Mouse (Mus musculus) midbrain, embryonic 10.5 days (tissue): ENCODE results near the gene Dync1i1. TPM values are rescaled to one million over a fixed set of nuclear protein-coding genes. Genes with fewer than 3 reads are reported as not detected.

ENCODE experiments used
- DNase-seq: peaks from one replicate; pipeline ENCODE4 v3.0.0-alpha.2; 2017; ENCODE audit warnings: low spot score
- H3K27ac ChIP-seq: fragments of 300-500 bp; sonication (generic); replicated peaks from 2 replicates; pipeline ENCODE4 v1.5.1; 2016; ENCODE audit warnings: mild to moderate bottlenecking
- H3K27me3 ChIP-seq: fragments of 300-500 bp; sonication (generic); 2 replicates; pipeline ENCODE4 v1.6.1; 2016; ENCODE audit warnings: low read depth, mild to moderate bottlenecking; ENCODE audit not compliant: poor library complexity, severe bottlenecking
- H3K36me3 ChIP-seq: fragments of 300-500 bp; sonication (generic); 2 replicates; pipeline ENCODE4 v1.6.1; 2016; ENCODE audit warnings: mild to moderate bottlenecking, moderate library complexity
- H3K4me1 ChIP-seq: fragments of 300-500 bp; sonication (generic); 2 replicates; pipeline ENCODE4 v1.6.1; 2016
- H3K4me3 ChIP-seq: fragments of 300-500 bp; sonication (generic); 2 replicates; pipeline ENCODE4 v1.5.1; 2016; ENCODE audit warnings: mild to moderate bottlenecking, moderate library complexity
- H3K9me3 ChIP-seq: fragments of 300-500 bp; sonication (generic); replicated peaks from 2 replicates; pipeline ENCODE4 v1.6.1; 2016; ENCODE audit warnings: mild to moderate bottlenecking
- WGBS: fragments of 180-500 bp; shearing (Covaris S2); methylation state at CpG from one replicate; pipeline ENCODE4 v1.1.7; 2016; 5-methylcytosine and 5-hydroxymethylcytosine counted together
- polyA plus RNA-seq: library from polyadenylated mRNA; unstranded; fragments of >200 nt; fragmentation: Nextera tagmentation; extraction: Ambion mirVana; gene quantifications from 2 replicates; pipeline ENCODE4 v1.2.1, GENCODE M21; 2016

Dync1i1 gene
- polyA plus RNA-seq, 1 experiment from 2014 or later, result 1.5 TPM

DNA sequence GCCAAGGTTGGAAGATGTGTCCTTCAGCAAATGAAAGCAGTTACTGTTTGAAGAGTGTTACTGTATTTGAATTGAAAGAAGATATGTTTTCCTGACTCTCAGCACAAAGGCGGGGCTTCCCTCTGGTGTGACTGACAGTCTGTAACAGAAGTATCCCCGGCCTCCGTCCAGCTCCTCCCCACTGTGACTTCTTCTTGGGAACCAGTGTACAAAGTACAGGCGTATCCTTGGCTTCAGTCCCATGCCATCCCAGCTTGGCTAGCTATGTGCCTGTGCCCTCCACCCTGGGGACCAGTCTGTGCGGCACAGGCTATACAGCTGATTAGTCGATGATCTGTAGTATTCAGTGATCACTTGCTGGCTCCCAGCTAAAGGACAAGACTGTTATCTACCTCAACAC lies 163.9 kb downstream of the Dync1i1 start:
- no peaks in the 10 kb centered on the region for H3K27me3 ChIP-seq
- H3K9me3 ChIP-seq, result no peaks in the 10 kb centered on the region
- no peaks in the 10 kb centered on the region for H3K36me3 ChIP-seq
- no peak overlapping the region for H3K4me3 ChIP-seq
- DNase-seq, result no peak
- H3K4me1 ChIP-seq, result no peaks in the 10 kb centered on the region
- 88% methylated on average over 6 of the region's 6 CpGs for WGBS
- no peak overlapping the region for H3K27ac ChIP-seq

DNA sequence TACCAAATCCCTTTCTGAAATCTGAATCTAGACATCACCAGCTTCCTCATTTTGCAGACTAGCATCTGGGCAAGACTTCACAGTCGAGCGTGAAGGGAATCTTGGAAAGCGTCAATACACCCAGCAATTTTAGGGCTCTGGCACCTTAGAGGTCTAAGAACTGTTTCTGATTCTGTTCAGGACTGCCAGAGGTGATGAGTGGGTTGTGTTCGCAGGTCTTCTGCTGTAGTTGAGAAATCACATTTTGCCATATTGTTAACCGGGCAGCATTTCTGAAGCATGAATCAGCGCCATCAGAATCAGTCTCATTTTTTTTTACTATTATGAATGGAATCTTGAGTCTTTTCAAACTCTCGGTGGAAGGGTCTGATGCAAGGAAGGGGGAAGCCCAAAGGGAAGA lies 185.9 kb downstream of the Dync1i1 start:
- 88% methylated on average over 7 of the region's 7 CpGs for WGBS
- DNase-seq, result no peak
- Histone ChIP-seq H3K4me3 (no peak overlapping the region), H3K36me3 (no peaks in the 10 kb centered on the region), H3K4me1 (no peaks in the 10 kb centered on the region), H3K27ac (no peak overlapping the region), H3K9me3 (no peaks in the 10 kb centered on the region), H3K27me3 (no peaks in the 10 kb centered on the region)

DNA sequence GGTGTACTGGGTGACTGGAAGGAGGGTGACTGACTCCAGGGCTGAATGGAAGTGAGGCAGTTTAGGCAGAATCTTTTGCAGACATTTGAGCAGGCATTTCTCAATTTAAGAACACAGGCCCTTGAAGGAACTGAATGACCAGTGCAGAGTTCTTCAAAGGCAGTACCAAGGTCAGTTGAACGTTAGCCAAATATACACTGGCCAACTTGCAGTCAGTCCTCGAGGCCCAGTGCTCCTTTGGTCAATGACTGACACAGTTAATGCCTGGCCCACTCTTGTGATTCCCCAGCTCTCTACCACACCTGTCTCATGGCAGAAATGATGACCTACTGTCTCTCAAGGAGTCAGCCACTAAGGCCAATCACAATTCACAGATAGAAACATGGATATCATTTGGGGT lies 189.6 kb downstream of the Dync1i1 start:
- H3K27ac ChIP-seq, result no peak overlapping the region
- H3K4me3 ChIP-seq, result no peak overlapping the region
- DNase-seq, result no peak
- no peaks in the 10 kb centered on the region for H3K36me3 ChIP-seq
- H3K9me3 ChIP-seq, result no peaks in the 10 kb centered on the region
- no peaks in the 10 kb centered on the region for H3K27me3 ChIP-seq
- WGBS, result 78% methylated on average over 2 of the region's 2 CpGs
- no peaks in the 10 kb centered on the region for H3K4me1 ChIP-seq

DNA sequence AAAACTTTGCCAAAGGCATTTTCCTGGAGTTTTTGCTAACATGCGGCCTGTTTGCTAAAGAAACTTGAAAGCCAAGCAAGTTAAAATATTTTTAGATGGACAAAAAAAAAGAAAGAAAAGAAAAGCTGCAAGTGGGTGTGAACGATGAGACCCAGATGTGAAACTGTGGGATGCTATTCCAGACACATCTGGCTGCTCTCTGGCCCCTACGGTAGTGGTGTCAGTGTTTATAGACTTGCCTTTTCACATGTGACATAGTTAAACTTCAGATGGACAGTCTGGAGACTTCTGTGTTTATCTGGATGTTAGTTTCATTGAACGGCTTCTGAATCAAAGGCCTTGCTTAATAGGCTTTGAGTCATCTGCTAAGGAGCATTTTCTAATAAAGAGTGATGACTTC lies 195.2 kb downstream of the Dync1i1 start:
- 84% methylated on average over 4 of the region's 4 CpGs for WGBS
- Histone ChIP-seq H3K4me1 (peaks cover 3% of the 10 kb centered on the region; the same call in 1 of the 2 replicates), H3K27ac (no peak overlapping the region), H3K4me3 (no peak overlapping the region), H3K9me3 (no peaks in the 10 kb centered on the region), H3K36me3 (no peaks in the 10 kb centered on the region), H3K27me3 (no peaks in the 10 kb centered on the region)
- no peak for DNase-seq

DNA sequence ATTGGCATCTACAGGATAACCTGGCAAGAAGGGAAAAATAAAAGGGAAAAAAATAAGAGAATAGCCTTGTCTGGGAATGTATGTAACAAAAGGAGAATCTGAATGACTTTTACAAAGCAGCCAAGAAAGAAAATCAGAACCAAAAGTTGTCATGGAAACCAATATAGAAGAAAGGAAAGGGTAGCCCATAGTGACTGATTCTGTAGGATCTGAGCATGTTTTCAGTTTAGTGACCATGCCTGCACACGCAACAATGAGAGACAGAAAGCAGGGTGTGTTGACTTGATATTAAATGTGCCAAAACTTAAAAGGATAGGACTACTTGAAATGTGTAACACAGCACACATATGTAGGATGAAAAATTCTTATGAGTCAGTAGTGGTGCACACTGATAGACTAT lies 197.2 kb downstream of the Dync1i1 start:
- WGBS, result 79% methylated on average over 1 of the region's 1 CpGs
- no peak overlapping the region for H3K4me3 ChIP-seq
- DNase-seq, result no peak
- H3K27ac ChIP-seq, result no peak overlapping the region
- no peaks in the 10 kb centered on the region for H3K27me3 ChIP-seq
- peaks cover 3% of the 10 kb centered on the region; the same call in 1 of the 2 replicates for H3K4me1 ChIP-seq
- H3K9me3 ChIP-seq, result no peaks in the 10 kb centered on the region
- H3K36me3 ChIP-seq, result no peaks in the 10 kb centered on the region

DNA sequence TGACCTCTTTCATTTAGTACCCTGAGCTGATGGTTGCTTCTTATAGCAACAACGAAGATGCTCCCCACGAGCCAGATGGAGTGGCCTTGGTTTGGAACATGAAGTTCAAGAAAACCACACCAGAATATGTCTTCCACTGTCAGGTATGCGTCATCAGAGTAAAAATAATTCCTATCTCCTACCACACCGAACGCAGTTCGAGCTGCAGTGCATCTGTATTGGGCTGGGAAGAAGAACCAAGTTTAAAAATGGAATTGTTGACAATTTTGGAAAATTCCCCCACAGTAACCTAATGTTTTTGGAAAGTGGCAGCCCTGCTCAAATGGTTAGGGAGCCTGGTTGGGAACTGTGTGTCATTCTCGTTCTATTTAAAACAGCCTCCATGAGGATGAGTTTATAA lies 197.7 kb downstream of the Dync1i1 start:
- 92% methylated on average over 7 of the region's 7 CpGs for WGBS
- no peaks in the 10 kb centered on the region for H3K9me3 ChIP-seq
- no peak overlapping the region for H3K27ac ChIP-seq

DNA sequence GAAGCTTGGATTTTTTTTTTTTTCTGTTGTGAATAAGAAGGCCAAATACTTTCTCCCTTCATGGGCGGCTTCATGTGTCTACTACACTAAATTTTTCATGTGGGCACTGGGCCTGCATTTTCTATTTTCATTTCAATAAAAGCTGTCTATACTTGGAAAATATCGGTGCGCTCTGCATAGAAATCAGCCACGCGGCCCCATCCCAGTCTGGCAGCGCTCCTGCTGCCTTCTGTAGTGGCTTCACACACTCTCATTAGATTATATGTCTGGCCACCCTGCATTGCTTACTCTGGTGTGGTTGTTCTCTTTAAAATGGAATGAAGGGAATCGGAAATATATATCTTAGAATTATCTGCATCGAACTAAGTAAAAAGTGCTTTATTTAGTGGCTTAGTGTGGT lies 204.7 kb downstream of the Dync1i1 start:
- H3K4me3 ChIP-seq, result no peak overlapping the region
- H3K36me3 ChIP-seq, result no peaks in the 10 kb centered on the region
- DNase-seq, result no peak
- H3K4me1 ChIP-seq, result no peaks in the 10 kb centered on the region
- 93% methylated on average over 8 of the region's 8 CpGs for WGBS
- H3K9me3 ChIP-seq, result no peaks in the 10 kb centered on the region
- no peaks in the 10 kb centered on the region for H3K27me3 ChIP-seq
- H3K27ac ChIP-seq, result no peak overlapping the region

More for the DNA sequence above, 197.7 kb downstream of the Dync1i1 start:
- H3K4me1 ChIP-seq, result peaks cover 3% of the 10 kb centered on the region; the same call in 1 of the 2 replicates
- H3K27me3 ChIP-seq, result no peaks in the 10 kb centered on the region
- no peak overlapping the region for H3K4me3 ChIP-seq
- H3K36me3 ChIP-seq, result no peaks in the 10 kb centered on the region
- DNase-seq, result no peak

DNA sequence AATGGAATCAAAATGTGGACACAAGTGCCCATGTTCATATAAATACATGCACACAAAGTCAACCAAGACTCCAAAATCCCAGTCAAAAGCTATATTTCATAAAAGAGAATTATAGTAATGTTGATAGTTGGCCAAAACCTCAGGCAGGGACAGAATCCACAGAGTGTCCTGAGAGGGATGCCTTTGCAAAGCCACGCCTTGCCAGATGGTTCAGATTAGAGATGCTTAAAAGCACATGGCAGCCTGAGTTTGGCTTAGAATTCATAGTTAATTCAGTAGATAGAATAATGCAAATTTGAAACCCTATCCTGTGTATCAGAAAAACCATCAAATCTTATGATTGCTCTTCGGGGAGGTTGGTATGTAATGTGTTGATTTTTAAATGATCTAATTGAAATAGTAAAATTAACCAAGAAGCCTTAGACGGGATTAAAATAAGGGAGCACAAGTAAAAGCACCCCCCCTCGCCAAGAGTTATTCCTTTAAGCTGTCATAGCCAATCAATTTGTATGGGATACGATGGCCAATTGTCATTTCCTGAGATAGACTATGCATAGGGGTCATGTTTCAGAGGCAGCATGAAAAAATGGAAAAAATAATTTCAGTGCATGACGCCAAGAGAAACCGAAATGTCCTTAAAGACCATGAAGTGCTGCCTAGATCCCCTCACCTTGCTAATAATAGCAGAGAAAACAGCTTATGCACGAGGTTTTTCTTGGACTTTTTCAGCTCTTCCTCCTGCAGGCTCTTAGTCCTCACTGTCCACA lies 210.3 kb downstream of the Dync1i1 start:
- Histone ChIP-seq H3K36me3 (no peaks in the 10 kb centered on the region), H3K4me1 (no peaks in the 10 kb centered on the region), H3K27ac (no peak overlapping the region), H3K4me3 (no peak overlapping the region), H3K27me3 (no peaks in the 10 kb centered on the region), H3K9me3 (no peaks in the 10 kb centered on the region)
- 87% methylated on average over 8 of the region's 8 CpGs for WGBS
- no peak for DNase-seq

DNA sequence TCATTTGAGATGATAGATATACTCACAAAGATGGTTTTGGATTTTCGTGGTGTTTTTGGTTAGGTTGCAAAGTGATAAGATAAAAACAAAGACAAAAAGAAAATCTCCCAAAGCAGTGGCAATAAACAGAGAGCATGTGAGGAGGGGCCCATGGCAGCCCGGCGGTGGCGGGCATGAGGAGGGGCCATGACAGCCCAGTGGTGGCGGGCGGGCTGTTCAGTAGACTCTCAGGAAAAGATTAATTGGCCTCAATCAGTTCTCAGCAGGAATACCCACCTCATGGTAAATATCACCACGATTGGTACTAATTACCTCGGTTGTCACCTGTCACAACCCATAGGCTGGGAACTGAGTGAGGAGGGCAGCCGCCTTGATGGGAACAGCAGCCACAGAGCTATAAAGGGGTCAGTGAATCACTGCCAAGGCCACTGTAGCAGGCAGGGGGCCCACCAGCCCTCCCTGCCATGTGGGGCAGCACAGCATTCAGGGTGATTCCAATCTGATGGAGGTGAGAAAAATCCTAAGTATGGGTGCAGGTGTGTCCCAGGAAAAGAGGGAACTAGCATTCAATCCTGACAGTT lies 224.5 kb downstream of the Dync1i1 start:
- no peaks in the 10 kb centered on the region for H3K4me1 ChIP-seq
- no peaks in the 10 kb centered on the region for H3K36me3 ChIP-seq
- no peaks in the 10 kb centered on the region for H3K27me3 ChIP-seq
- H3K27ac ChIP-seq, result no peak overlapping the region
- no peak overlapping the region for H3K4me3 ChIP-seq
- H3K9me3 ChIP-seq, result no peaks in the 10 kb centered on the region
- 90% methylated on average over 9 of the region's 9 CpGs for WGBS
- no peak for DNase-seq

DNA sequence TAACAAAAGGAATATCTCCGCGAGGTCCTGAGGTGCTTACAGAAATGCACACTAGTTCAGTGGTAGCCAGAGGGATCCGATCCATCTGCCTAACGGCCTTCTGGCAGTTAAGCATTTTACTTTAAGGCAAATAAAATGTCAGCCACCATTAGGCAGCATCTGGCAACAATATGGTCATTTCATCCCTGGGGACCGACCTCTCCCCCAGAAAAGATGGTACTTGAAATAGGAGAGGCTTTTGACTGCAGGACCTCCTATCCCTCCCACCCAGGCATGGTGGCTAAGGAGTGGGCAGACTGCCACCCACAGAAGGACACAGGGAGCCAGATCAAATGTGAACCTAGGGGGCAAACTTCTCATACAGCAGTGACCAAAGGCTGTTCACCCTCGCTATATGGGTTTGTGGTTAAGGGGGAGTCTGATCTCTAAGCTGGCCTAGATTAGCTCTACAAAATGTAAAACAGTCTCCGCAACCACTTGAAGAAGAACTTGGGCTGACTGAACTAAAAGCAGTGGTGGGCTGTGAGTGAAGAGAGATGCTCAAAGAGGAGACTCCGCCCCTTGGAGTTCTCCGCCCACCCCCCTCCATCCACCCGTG lies 231.0 kb downstream of the Dync1i1 start:
- 79% methylated on average over 10 of the region's 10 CpGs for WGBS
- H3K27me3 ChIP-seq, result no peaks in the 10 kb centered on the region
- DNase-seq, result no peak
- no peaks in the 10 kb centered on the region for H3K9me3 ChIP-seq
- H3K36me3 ChIP-seq, result no peaks in the 10 kb centered on the region
- H3K4me3 ChIP-seq, result no peak overlapping the region
- no peak overlapping the region for H3K27ac ChIP-seq
- peaks cover 3% of the 10 kb centered on the region; the same call in 1 of the 2 replicates for H3K4me1 ChIP-seq

DNA sequence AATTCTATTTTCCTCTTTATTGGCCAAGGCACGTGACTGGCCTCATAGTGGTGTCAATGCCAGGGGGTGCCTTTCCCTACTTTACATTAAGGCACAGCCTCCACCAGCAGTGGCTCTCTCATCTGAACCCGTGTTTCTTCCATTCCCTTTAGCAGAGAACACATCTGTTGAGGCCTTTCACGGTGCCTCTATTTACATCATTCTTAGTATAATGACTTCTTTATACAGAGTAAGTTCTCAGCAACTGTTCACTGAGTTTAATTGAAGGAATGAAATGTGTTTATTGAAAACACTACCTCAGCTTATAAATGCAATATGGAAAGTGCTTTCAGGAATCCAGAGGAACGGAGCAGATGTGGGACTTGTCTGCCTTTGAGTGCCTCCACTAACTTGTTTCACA lies 235.3 kb downstream of the Dync1i1 start:
- WGBS, result 81% methylated on average over 4 of the region's 4 CpGs
- no peak for DNase-seq
- Histone ChIP-seq H3K4me3 (no peak overlapping the region), H3K27ac (no peak overlapping the region), H3K4me1 (peaks cover 3% of the 10 kb centered on the region; the same call in 1 of the 2 replicates), H3K36me3 (no peaks in the 10 kb centered on the region), H3K9me3 (no peaks in the 10 kb centered on the region), H3K27me3 (no peaks in the 10 kb centered on the region)

DNA sequence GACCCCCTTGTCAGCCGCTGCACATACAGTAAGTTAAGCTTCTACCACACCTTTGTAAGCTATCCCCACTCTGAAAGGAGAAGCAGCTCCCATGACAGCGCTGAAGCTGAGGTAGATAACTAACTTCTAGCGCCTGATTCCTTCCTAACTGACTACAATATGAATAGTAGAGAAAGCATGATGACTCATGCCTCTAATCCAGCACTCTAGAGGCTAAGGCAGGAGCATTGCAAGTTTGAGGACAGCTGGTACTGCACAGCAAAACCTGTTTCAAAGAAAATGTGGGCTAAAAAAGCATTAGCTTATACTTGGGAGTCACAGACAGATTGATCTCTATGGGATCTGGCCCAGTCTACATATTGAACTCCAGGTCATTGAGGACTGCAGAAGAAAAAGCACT lies 236.5 kb downstream of the Dync1i1 start:
- Histone ChIP-seq H3K27ac (no peak overlapping the region), H3K4me1 (no peaks in the 10 kb centered on the region), H3K9me3 (no peaks in the 10 kb centered on the region), H3K4me3 (no peak overlapping the region), H3K27me3 (no peaks in the 10 kb centered on the region), H3K36me3 (no peaks in the 10 kb centered on the region)
- 88% methylated on average over 3 of the region's 3 CpGs for WGBS
- DNase-seq, result no peak

DNA sequence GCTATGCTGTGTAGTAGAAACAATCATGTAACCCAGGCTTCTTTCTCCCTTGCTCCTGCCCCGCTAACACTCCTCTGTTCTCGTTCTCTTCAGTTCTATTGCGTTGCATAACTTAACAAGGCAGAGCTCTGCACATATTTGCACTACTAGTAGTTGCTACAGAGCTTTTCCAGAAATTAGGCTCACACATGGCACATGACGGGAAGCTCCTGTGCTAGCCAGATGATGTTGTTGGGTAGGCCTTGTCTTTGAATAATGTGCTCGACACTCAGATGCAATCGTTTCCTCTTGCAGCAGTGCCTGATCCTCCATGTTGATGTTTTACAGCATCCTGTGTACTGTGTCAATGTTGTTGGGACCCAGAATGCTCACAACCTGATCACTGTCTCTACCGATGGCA lies 240.9 kb downstream of the Dync1i1 start:
- no peak overlapping the region for H3K4me3 ChIP-seq
- H3K4me1 ChIP-seq, result no peaks in the 10 kb centered on the region
- no peaks in the 10 kb centered on the region for H3K36me3 ChIP-seq
- DNase-seq, result no peak
- H3K9me3 ChIP-seq, result no peaks in the 10 kb centered on the region
- no peak overlapping the region for H3K27ac ChIP-seq
- H3K27me3 ChIP-seq, result no peaks in the 10 kb centered on the region
- 96% methylated on average over 7 of the region's 7 CpGs for WGBS
